Mouse (Mus musculus): Measurements from ENCODE around the gene 1700113H08Rik.

DNA sequence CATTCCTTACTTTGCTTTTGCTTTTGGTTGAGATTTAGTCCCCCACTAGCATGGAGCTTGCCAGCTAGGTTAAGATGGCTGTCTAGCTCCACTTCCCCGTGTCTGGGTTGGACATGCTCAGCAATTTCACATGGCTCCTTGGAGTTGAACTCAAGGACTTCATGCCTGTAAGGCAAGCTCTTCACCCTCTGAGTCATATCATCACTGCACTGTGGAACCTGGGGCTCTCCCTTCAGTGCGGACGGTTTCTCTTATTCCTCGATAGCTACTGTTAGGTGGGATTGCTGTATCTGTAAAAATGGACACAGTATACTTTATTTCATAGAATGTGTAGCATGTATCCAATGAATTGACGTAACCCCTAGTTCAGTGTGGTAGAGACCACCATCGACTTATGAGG is 93.2 kb downstream of the 1700113H08Rik start:
- TF ChIP-seq POLR2A (IDR thresholded peaks at IDR 0.05; ENCODE audit: borderline replicate concordance, control insufficient read depth, low read depth, low read length) (no peak), CTCF (IDR thresholded peaks at IDR 0.05; ENCODE audit: control insufficient read depth, insufficient read depth, low read length) (no peak)

Measured in bone marrow, adult 2 months (tissue).